Mouse (Mus musculus) NIH3T3 (cell line): ENCODE measurements around the gene Jun.
A peak's percentile ranks its signal among the peaks of the same experiment; 100 is the strongest.

ENCODE experiments used
- DNase-seq: peaks from one replicate; pipeline ENCODE4 v3.0.0-alpha.2; 2012; ENCODE audit warnings: low read depth

Jun gene

GRCm38 (mm10) chr4:95073214-95073750 is 21.3 kb upstream of the Jun start:
- DNase-seq: peak; percentile 48

- no peak for DNase-seq
Measured at GRCm38 (mm10) chr4:95070407-95070806, 18.4 kb upstream of the Jun start.

- no peak for DNase-seq
Measured at GRCm38 (mm10) chr4:95068045-95068948, 16.3 kb upstream of the Jun start.

DNA sequence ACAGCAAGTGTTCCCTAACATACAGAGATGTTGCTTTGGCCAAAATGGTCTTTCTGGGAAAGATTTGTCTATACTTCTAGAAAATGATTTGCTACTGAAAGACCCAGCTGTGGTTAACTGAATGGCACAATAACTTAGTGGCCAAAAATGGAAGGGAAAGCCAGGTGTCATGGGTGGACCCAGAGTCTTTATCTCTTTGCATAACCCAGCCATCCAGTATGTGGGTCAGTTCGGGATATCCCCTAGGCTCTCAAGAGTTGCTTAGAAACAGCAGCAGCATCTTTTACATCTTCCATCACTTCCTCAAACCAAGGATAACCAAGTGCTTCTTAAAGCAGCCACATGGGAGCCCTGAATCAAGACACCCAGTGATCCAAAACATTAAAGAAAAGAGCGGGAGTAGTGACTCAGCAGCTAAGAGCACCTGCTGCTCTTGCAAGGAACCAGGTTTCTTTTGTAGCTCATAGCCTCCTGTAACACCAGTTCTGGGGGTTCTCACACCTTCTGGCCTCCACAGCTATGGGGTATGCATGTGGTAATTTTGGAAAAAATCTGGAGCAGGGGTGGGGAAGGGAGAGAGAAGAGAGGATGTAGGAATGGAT is 11.7 kb upstream of the Jun start:
- no peak for DNase-seq

DNA sequence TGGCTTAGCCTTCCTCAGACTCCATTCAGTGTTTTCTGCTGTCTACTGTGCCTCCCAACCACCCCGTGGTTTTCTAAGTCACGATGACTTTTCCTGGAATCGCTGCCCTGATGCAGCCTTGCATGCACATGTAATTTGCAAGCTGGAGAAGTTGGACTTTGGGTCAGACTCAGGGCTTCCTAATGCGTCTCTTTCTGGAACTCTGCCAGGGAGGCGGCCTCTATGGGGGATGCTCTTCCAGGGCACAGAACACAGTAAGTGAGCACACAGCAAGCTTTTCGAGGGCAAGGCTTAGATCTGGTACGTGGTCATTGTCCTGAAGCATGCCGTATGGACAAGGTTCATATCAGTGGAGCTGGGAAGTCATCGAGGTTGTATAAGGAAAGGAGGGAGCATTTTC is 10.9 kb upstream of the Jun start:
- DNase-seq: no peak

- DNase-seq: peak; percentile 29
Measured at GRCm38 (mm10) chr4:95057264-95057663, 5.2 kb upstream of the Jun start.

DNA sequence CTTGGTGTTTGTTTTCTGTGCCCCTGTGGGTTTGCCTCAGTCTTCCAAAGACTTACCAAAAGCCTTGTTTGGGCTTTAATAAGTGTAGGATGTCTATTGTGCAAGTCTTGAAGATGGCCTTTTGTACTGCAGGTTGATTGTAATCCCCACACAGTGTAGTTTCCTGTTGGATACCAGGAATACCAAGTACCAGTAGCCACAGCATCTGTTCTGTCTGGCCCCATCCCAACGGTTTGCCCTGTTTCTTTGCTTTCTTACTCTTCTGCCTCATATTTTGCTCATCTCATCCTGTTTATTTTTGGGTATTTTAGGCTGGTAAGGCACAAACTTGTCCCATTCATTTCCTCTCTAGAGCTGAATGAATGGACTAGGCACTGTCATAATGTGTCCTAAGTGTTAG is 3.3 kb upstream of the Jun start:
- DNase-seq: peak; percentile 34

GRCm38 (mm10) chr4:95054336-95054735 is 2.3 kb upstream of the Jun start:
- DNase-seq: peak; percentile 51

DNA sequence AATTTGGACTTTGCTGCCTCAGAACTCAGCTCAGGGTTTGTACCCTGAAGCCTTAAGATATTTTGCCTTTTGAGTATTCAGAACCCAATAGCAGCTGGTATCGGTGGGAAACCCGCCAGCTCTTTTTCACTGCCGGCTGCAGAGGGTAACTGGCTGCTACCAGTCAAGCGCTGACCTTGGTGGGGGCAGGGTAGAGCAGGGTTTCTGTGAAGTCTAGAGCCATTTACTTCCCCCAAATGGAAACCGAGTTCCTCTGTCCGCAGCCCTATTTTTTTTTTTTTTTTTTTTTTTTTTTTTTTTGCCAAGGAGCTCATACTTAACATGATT is 1.7 kb upstream of the Jun start:
- peak; percentile 87 for DNase-seq

DNA sequence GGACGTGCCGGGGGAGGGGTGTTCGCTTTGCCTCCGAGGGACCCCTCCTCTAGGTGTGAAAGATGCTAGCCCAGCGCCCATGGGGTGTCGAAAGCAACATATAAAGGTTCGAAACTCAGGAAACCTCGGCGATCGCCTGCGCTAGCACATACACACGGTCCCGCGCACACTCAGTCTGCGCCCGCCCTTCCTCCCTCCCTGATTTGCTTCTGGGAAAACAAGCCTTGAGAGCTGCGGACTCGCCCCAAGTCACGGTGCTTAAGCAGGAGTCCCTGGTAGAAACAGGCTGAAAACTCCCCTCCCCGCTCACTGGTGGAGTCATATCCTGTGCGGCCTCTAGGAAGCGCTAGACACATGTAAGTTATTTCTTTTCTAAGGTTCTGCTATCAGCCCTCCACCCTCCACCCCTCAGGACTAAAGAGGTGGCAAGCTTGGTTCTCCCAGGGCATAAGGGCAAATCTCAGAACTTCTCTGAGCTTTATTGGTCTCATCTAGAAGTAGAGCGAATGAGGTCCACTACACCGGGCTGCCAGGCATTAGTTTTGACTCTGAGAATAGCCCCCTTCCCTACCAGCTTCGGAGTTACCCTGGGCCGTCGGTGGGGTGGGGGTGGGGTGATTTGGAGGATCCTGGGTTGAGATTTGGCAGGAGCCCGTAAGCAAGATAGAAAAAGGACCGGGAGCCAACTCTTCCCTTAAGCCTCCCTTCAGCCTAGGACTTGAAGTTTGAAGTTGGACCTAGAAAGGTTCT is 1.2 kb upstream of the Jun start:
- peak; percentile 98 for DNase-seq

- DNase-seq: peak; percentile 77
Measured at GRCm38 (mm10) chr4:95051311-95051871, 631 bp downstream of the Jun start.

- DNase-seq: peak; percentile 88
Measured at GRCm38 (mm10) chr4:95050518-95051278, 1.3 kb downstream of the Jun start.

DNA sequence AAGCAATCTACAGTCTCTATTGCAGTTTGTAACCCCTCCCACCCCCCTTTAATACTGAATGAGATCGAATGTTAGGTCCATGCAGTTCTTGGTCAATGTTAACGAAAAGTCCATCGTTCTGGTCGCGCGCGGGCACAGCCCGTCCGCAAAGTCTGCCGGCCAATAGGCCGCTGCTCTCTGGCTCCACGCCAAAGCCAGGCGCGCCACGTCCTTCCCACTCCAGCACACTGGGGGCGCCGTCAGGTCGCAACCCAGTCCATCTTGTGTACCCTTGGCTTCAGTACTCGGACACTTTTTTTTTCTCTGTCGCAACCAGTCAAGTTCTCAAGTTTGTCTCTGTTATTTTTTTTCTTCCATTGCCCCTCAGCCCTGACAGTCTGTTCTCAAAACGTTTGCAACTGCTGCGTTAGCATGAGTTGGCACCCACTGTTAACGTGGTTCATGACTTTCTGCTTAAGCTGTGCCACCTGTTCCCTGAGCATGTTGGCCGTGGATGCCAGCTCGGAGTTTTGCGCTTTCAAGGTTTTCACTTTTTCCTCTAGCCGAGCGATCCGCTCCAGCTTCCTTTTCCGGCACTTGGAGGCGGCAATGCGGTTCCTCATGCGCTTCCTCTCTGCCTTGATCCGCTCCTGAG is 2.0 kb downstream of the Jun start:
- peak; percentile 90 for DNase-seq

DNA sequence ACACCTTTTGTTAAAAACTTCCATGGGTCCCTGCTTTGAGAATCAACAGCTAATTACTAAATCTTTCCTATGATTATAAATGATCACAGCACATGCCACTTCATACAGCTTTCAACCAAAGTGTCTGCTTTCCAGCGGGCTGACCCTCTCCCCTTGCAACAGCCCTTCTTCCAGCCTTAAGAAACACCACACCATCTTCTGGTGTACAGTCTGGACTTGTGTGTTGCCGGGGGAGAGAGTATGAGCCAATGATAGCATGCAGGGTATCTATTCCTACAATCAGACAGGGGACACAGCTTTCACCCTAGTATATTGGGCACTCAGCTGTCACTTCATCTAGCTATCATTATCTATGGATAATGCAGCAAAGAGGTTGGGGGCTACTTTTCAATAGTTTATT is 2.9 kb downstream of the Jun start:
- peak; percentile 42 for DNase-seq

- peak; percentile 28 for DNase-seq
Measured at GRCm38 (mm10) chr4:95048731-95049100, 3.3 kb downstream of the Jun start.

GRCm38 (mm10) chr4:95048021-95048730 is 3.8 kb downstream of the Jun start:
- peak; percentile 53 for DNase-seq

GRCm38 (mm10) chr4:95045133-95045532 is 6.9 kb downstream of the Jun start:
- DNase-seq: peak; percentile 44

DNA sequence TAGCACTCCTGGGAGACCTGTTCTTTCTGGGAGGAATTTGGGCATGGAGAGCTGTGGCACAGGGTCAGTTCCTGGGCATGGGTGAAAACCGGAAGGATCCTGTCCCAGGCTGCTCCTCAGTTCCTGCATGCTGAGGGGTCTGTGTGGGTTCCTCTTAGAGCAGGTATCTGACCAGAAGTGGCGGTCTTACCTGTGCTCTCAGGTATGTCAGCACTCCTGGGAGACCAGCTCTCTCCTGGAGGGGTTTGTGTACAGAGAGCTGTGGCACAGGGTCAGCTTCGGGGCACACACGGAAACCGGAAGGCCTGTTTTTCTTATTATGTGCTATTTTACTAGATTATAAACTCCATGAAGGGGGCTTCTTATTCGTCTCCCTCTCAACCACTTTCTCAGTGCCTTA is 7.3 kb downstream of the Jun start:
- no peak for DNase-seq

- peak; percentile 61 for DNase-seq
Measured at GRCm38 (mm10) chr4:95038024-95038423, 14.0 kb downstream of the Jun start.

DNA sequence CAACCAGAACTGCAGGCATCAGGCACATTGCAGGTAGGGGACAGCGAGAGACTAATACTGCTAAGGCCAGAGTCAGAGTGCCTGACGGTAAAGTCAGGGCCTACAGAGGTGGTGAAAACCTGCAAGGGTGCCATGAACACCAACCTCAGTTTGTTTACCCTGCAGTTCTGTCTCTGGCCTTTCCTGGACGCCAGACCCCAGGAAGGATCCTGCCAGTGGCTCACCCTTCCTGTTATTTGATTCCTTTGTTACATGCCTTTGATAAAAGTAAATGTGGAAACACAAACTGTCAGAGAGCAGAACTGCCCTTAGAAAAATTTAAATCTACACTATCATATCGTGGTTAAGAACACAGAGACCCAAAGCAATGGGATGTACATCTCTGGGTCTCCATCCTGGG is 20.9 kb downstream of the Jun start:
- DNase-seq: no peak
